11 mouse cellular contexts compared by ENCODE assay signal in the genomic region with DNA sequence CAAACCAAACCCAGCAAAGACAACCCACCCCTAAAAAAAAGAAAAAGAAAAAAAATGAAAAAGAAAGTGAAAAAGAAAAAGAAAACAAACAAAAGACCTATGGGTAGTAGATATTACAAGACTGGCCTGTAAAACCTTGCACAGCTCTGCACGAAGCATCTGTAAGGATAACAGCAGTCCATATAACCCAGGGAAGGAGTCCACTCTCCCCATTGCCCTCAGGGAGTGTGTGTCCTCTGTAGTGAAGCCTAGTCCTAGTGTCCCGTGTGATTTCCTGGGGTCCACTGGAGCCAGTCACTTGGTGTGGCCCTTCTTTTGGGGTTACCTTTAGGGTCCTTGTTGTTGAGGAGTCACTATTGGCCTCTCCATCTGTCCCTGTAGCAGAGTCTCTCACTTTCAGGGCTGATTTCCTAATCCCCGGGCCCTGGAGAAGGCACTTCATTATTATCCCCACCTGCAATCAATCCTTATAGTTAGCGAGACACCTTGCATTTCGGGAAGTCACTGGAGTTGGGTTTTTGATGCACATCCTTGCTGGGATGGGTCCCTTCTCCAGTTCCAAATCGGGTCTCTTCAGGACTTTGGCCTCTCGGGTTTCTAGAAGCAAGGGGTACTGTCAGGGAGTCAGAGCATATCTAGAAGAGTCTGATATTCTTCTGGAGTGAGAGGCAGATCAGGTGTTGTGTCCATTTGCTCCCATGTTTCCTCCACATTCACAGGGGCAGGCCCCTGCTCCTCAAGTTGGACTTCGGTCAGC. TPM values are rescaled to one million over a fixed set of nuclear protein-coding genes. Genes with fewer than 3 reads are reported as not detected.
A peak's percentile ranks its signal among the peaks of the same experiment; 100 is the strongest.
DNase-seq lines count a peak whose midpoint lies in the region; ATAC-seq and TF ChIP-seq lines count a peak whose summit lies in the region.
"Not testable (repeated sequence)": the region's sequence is repeated elsewhere in the genome, so short reads cannot be mapped to it uniquely, and the experiment has no call there.
"Had no signal": no experiment of that assay in that cellular context is flagged by ENCODE, and none has a peak within 500 bp of the region (broad histone marks: within the 10 kb centered on the region; RNA-seq: fewer than 3 reads in every experiment).

No protein-coding gene starts in this region.

- not testable (repeated sequence) for TF ChIP-seq POLR2A in lung, adult 2 months (IDR thresholded peaks at IDR 0.05; ENCODE audit: borderline replicate concordance, extremely low read depth, low read depth, low read length)

- DNase-seq in 416B (ENCODE audit: low read depth) = peak; percentile 28
- DNase-seq in cerebellum, adult 18-20 months = peak; percentile 26 to 51
- DNase-seq in forebrain, postnatal 0 days = not testable (repeated sequence)
- DNase-seq in heart, postnatal 14 days = peak; percentile 38 to 61
- peak; percentile 56 for DNase-seq in kidney, postnatal 14 days
- peak; percentile 54 for DNase-seq in lung, adult 2 months
- peak; percentile 86 for DNase-seq in testis, postnatal 10 days (ENCODE audit: low spot score)

- not testable (repeated sequence) for H3K9ac ChIP-seq in forebrain, postnatal 0 days; neural tube, embryonic 13.5 days

- not testable (repeated sequence) for TF ChIP-seq CTCF in forebrain, postnatal 0 days (IDR thresholded peaks at IDR 0.05; ENCODE audit: low read depth); lung, adult 2 months (IDR thresholded peaks at IDR 0.05; ENCODE audit: insufficient read depth, low read length)

- not testable (repeated sequence) for H3K27me3 ChIP-seq in forebrain, postnatal 0 days (ENCODE audit: insufficient read depth, low read length); neural tube, embryonic 13.5 days

- not testable (repeated sequence) for H3K4me2 ChIP-seq in forebrain, postnatal 0 days (ENCODE audit: low read depth); neural tube, embryonic 13.5 days

- whole genome bisulfite sequencing in forebrain, postnatal 0 days = 90% methylated on average over 7 of the region's 8 CpGs
- WGBS in lung, adult 2 months = 79% methylated on average over 8 of the region's 8 CpGs
- 82% methylated on average over 8 of the region's 8 CpGs for WGBS in neural tube, embryonic 13.5 days

- not testable (repeated sequence) for H3K4me3 ChIP-seq in forebrain, postnatal 0 days (ENCODE audit: low read depth, low read length); lung, adult 2 months (replicated peaks; ENCODE audit: extremely low read depth, low read depth, low read length); neural tube, embryonic 13.5 days

- intact Hi-C loops in heart, postnatal 14 days (cut with DNase I) = not testable (repeated sequence)

- H3K9me3 ChIP-seq in forebrain, postnatal 0 days (ENCODE audit: low read length); neural tube, embryonic 13.5 days: not testable (repeated sequence)

- not testable (repeated sequence) for H3K27ac ChIP-seq in forebrain, postnatal 0 days (ENCODE audit: low read depth, low read length); neural tube, embryonic 13.5 days (replicated peaks)

- H3K36me3 ChIP-seq in forebrain, postnatal 0 days (ENCODE audit: insufficient read depth); neural tube, embryonic 13.5 days: not testable (repeated sequence)

- H3K4me1 ChIP-seq in forebrain, postnatal 0 days (ENCODE audit: insufficient read depth); lung, adult 2 months (ENCODE audit: control insufficient read depth, insufficient read depth, low read length); neural tube, embryonic 13.5 days (replicated peaks): not testable (repeated sequence)

- peak; percentile 62 for ATAC-seq in forebrain, postnatal 0 days
- ATAC-seq in neural tube, embryonic 13.5 days (ENCODE audit: low read depth) = 0 out of 2 replicates have a peak, but pooled peaks have one; percentile 56

RNA-seq across cellular contexts. Expression of gene Gm4981, which starts 2.7 kb away (rescaled TPM):
- total RNA-seq in forebrain, postnatal 0 days (2014; rRNA removed) = not detected in 2 replicates
- polyA plus RNA-seq in forebrain, postnatal 0 days (2015; fragmentation: Nextera tagmentation; extraction: Ambion mirVana) = not detected in 2 replicates
- total RNA-seq in heart, postnatal 14 days (2021) = not detected
- 0.06 TPM in 1 of 2 replicates, not detected in the other for polyA plus RNA-seq in lung, adult 2 months (2012; rRNA removed)
- polyA plus RNA-seq in neural tube, embryonic 13.5 days (2015; fragmentation: Nextera tagmentation; extraction: Ambion mirVana) = not detected in 2 replicates
- total RNA-seq: layer of hippocampus, postnatal 25 days had no signal
- polyA plus RNA-seq: spleen, adult 2 months had no signal

RNA-seq across cellular contexts. Expression of gene Duxf3, which starts 6.7 kb away (rescaled TPM):
- total RNA-seq in forebrain, postnatal 0 days (2014; rRNA removed) = 0.76 TPM in 1 of 2 replicates, not detected in the other
- not detected in 2 replicates for polyA plus RNA-seq in forebrain, postnatal 0 days (2015; fragmentation: Nextera tagmentation; extraction: Ambion mirVana)
- not detected for total RNA-seq in heart, postnatal 14 days (2021)
- not detected in 2 replicates for polyA plus RNA-seq in lung, adult 2 months (2012; rRNA removed)
- not detected in 2 replicates for polyA plus RNA-seq in neural tube, embryonic 13.5 days (2015; fragmentation: Nextera tagmentation; extraction: Ambion mirVana)
- total RNA-seq: layer of hippocampus, postnatal 25 days had no signal
- polyA plus RNA-seq: spleen, adult 2 months had no signal

RNA-seq across cellular contexts. Expression of gene AW822073, which starts 14.4 kb away (rescaled TPM):
- total RNA-seq in forebrain, postnatal 0 days (2014; rRNA removed) = not detected in 2 replicates
- polyA plus RNA-seq in forebrain, postnatal 0 days (2015; fragmentation: Nextera tagmentation; extraction: Ambion mirVana) = not detected in 2 replicates
- not detected for total RNA-seq in heart, postnatal 14 days (2021)
- polyA plus RNA-seq in lung, adult 2 months (2012; rRNA removed) = not detected in 2 replicates
- polyA plus RNA-seq in neural tube, embryonic 13.5 days (2015; fragmentation: Nextera tagmentation; extraction: Ambion mirVana) = not detected in 2 replicates
- total RNA-seq: layer of hippocampus, postnatal 25 days had no signal
- polyA plus RNA-seq: cortical plate, adult 2 months; spleen, adult 2 months had no signal

RNA-seq across cellular contexts. Expression of gene Gcc2, which starts 16.1 kb away (rescaled TPM):
- total RNA-seq in forebrain, postnatal 0 days (2014; rRNA removed) = 33.9 and 36.7 TPM in 2 replicates
- 67.0 and 96.5 TPM in 2 replicates for polyA plus RNA-seq in forebrain, postnatal 0 days (2015; fragmentation: Nextera tagmentation; extraction: Ambion mirVana)
- 10 to 100 TPM; 23.2 to 27.2 TPM for total RNA-seq in heart, postnatal 14 days (2021)
- 11.2 and 20.8 TPM in 2 replicates for polyA plus RNA-seq in lung, adult 2 months (2012; rRNA removed)
- polyA plus RNA-seq in neural tube, embryonic 13.5 days (2015; fragmentation: Nextera tagmentation; extraction: Ambion mirVana) = 85.1 and 85.3 TPM in 2 replicates
